Mouse (Mus musculus) adrenal gland, postnatal 10 days (tissue): ENCODE data around the gene Gm8693. TPM values are rescaled to one million over a fixed set of nuclear protein-coding genes. Genes with fewer than 3 reads are reported as not detected.
"Not testable (repeated sequence)": the region's sequence is repeated elsewhere in the genome, so short reads cannot be mapped to it uniquely, and the experiment has no call there.

Experiments
- DNase-seq: peaks from one replicate; pipeline ENCODE4 v3.0.0; 2021; ENCODE audit warnings: mixed read lengths
- long read RNA-seq, 2 experiments: library from polyadenylated mRNA; stranded (forward); transcript quantifications; one replicate each; pipeline ENCODE4 v2.0.0; 2021
- total RNA-seq, 2 experiments: library from RNA; stranded (reverse); gene quantifications; 2 replicates each; pipeline ENCODE4 v1.2.3; 2021

Gm8693 gene
- total RNA-seq = not detected
- long read RNA-seq, experiment 1 = 0 reads
- long read RNA-seq, experiment 2 = 0 reads

DNA sequence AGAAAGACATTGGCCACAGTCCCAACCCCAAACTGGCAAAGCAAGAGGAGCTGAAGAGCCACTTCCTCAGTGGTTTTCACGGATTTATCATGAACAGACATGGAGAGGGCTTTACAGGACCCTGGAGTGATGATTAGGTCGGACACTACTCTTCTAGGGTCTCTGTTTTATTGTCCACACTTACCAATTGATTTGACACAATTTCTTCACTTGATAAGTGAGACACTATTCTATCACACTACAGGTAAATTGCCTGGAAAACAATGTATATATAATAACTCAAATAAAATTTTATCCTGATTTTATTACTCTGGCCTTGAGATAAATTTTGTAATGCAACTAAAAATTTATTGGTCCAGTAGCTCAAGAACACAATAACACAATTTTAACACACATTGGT, at the start of gene Gm8693:
Gene Gm8693, minus strand, starts transcription at position 101 of the 400 bp plus-strand sequence.
- DNase-seq = not testable (repeated sequence)

DNA sequence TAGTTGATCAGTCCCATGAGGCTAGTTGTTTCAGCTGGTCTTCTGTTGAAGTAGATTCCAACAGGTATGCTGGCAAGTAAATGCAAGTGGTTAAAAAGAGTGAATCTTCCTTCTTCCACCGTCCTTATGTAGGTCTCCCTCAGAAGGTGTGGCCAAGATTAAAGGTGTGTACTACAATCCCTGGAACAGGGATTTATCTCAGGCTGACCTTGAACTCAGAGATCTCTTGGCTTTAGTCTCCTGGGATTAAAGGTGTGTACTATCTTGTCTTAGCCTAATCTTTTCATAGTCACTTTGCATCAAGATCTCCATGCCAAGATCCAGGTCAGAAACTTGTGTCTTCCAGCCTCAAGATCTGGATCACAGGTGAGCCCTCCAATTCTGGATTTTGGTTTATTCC, 27.5 kb upstream of the Gm8693 start, which contains the start of gene Gm4567:
Gene Gm4567, minus strand, starts transcription at position 101 of the 400 bp plus-strand sequence.
- not testable (repeated sequence) for DNase-seq

DNA sequence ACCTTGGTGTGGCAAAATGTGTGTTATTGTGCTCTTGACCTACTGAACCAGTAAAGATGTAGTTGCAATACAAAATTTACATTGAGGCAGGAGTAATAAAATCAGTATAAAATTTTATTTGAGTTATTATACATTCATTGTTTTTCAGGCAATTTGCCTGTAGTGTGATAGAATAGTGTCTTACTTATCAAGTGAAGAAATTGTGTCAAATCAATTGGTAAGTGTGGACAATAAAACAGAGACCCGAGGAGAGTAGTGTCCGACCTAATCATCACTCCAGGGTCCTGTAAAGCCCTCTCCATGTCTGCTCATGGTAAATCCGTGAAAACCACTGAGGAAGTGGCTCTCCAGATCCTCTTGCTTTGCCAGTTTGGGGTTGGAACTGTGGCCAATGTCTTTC, 34.4 kb downstream of the Gm8693 start, which contains the start of gene Vmn1r155:
Gene Vmn1r155, plus strand, starts transcription at position 301 of the 400 bp plus-strand sequence.
- DNase-seq = not testable (repeated sequence)

Other genes starting within 250 kb of the Gm8693 start
- gene Gm10665, start 228.2 kb downstream of the Gm8693 start, total RNA-seq = not detected
- not detected for gene Vmn1r151, start 192.6 kb downstream of the Gm8693 start, total RNA-seq
- gene Vmn1r152, start 169.3 kb downstream of the Gm8693 start, total RNA-seq = not detected
- gene Gm8677, start 157.4 kb downstream of the Gm8693 start, total RNA-seq = not detected
- not detected for gene Gm4201, start 127.0 kb downstream of the Gm8693 start, total RNA-seq
- gene Gm4565, start 104.2 kb downstream of the Gm8693 start, total RNA-seq = not detected
- not detected for gene Vmn1r155, start 34.3 kb downstream of the Gm8693 start, total RNA-seq
- not detected for gene Gm4567, start 27.4 kb upstream of the Gm8693 start, total RNA-seq
- gene Vmn1r157, start 69.4 kb upstream of the Gm8693 start, total RNA-seq = not detected
- gene Vmn1r158, start 98.5 kb upstream of the Gm8693 start, total RNA-seq = not detected
- gene Vmn1r159, start 151.3 kb upstream of the Gm8693 start, total RNA-seq = not detected
- gene Vmn1r160, start 178.9 kb upstream of the Gm8693 start, total RNA-seq = not detected